Mouse (Mus musculus) stomach, embryonic 15.5 days (tissue): ENCODE measurements around the gene Pcp4. TPM values are rescaled to one million over a fixed set of nuclear protein-coding genes. Genes with fewer than 3 reads are reported as not detected.

Experiments used
- polyA plus RNA-seq: library from polyadenylated mRNA; unstranded; fragments of >200 nt; fragmentation: Nextera tagmentation; extraction: Ambion mirVana; gene quantifications from 2 replicates; pipeline ENCODE4 v1.2.1, GENCODE M21; 2015

The Pcp4 gene
- polyA plus RNA-seq, 1 experiment from 2014 or later: 40.5 TPM

Other genes with a start within 250 kb of the Pcp4 start
- gene B3galt5, start 231.8 kb upstream of the Pcp4 start, polyA plus RNA-seq: 0.35 and 0.48 TPM in 2 replicates
- 1.2 TPM in 2 replicates for gene Itgb2l, start 24.0 kb upstream of the Pcp4 start, polyA plus RNA-seq